Mouse (Mus musculus): Measurements from ENCODE around the gene Klk1b8.
"Not testable (repeated sequence)": the region's sequence is repeated elsewhere in the genome, so short reads cannot be mapped to it uniquely, and the experiment has no call there.

Klk1b8 gene

DNA sequence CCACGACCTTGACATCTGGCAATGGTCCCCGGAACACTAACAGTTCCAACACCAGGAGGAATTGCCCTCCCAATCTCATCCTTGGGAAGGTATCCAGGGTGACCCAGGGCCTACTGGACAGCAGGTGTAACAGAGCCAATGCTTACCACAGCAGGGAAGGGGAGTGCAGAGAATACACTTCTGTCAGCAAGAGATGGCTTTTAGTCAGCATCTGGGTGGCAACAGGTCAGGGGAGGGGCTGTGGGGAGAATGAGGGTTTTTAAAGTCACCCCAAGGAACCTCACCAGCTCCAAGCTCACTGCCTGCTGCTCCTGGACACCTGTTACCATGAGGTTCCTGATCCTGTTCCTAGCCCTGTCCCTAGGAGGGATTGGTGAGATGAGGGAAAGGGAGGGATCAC, at the start of gene Klk1b8:
Klk1b8 (plus strand) TSS at position 301 of the 400 bp plus-strand sequence.
- DNase-seq (ENCODE audit: low spot score in 2 of 2) = no peak

DNA sequence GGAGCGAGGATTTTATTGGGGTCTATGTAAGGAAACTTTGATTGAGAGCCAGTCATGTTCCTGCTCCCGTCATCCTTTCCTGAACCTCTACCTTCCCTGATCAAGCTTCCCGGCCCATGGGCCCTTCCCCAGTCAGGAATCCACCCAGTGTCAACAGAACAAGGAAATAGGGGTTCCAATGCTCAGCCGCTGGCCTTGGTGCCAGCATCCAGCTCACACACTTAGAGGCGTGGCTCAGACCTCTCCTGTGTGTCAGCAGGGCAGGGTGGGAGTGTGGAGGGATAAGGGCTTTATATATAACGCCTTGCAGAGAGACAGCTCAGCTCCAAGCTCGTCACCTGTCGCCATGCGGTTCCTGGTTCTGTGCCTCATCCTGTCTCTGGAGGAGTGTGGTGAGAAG, 35.6 kb upstream of the Klk1b8 start:
- no peak for DNase-seq (ENCODE audit: low spot score in 2 of 2)

DNA sequence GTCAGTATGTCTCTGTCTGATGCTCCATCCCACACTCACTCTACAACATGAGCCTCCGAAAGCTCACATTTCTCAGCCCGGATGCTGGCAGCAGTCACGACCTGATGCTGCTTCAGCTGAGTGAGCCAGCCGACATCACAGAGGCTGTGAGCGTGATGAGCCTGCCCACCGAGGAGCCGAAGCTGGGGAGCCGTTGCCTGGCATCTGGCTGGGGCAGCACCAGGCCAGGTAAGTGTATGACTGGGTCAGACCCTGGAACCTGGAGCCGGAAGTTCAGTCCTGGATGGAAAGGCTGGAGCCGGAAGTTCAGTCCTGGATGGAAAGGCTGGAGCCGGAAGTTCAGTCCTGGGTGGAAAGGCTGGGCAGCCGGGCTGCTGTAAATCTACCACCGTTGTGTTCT, 32.0 kb upstream of the Klk1b8 start:
- no peak for DNase-seq (ENCODE audit: low spot score in 2 of 2)

DNA sequence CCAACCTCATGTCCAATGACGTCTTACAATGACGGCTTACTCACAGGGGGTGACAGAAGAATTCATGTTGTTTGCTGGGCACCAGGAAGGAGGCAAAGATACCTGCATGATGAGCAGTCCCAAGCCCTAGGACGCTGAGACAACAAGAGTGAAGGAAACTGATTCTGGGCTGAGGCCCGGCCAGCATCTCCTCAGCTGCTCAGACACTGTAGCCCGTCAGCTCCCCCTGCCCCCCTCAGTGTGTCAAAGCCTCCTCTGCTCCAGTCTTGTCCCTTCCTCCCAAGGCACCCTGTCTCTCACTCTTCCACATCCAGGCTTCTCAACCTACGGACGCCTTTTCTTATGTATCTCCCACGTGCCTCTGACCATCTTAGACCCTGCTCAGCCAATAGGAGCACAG, 31.6 kb upstream of the Klk1b8 start:
- no peak for DNase-seq (ENCODE audit: low spot score in 2 of 2)

DNA sequence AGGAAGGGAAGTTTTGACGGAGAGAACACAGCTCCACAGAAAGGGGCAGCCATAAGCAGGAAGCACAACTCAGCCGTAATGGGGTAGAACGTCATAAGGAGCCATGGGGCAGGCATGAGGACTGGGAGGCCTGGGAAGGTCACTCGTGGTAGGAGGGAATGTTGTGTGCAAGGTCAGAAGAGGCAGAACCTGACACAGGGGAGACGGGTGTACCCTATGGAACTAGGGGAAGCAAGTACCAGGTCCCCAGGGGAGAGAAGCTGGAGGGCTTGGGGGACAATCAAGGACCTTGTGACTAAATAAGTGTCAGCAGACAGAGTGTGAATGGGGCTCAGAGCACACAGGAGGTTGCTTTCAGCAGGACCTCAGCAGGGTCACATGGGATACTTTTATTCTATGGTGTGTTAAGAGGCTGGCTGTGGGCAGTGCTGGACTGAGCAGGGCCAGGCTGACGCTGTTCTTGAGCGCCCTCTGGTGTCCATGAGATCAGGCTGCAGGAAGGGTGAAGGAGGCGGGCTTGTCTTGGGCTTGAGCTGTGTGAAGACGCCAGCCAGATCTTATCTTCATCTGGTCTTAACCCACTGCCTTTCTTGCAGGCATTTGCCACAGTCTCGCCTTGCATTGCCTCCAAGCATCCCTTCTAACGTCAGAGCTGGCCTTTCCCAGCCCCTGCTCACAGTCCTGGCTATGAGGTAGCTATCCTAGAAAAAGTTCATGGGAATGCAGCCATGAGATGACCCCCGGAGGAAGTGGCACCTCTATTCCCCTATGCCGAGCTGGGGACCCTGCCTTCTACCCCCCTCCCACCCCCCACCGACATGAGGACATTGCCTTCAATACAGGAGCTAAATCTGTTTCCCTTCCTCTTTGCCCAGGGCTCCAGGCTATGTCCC, 30.7 kb upstream of the Klk1b8 start:
- peak; percentile 39 to 42 for DNase-seq (ENCODE audit: low spot score in 2 of 2)

DNA sequence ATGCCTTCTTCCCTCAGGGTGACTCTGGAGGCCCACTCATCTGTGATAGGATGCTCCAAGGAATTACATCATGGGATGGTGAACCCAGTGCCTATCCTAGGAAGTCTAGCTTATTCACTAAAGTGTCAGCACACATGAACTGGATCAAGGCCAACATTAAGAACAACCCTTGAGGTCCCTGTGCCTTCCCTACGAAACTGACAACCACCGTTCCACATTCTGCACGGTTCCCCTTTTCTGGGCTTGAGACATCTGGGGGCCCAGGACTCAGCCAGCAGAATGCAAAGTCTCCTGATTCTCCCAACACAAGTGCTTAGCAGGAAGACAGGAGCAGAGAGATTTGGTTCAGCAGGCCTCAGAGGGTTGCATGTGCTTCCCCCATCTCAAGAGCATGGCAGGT, 29.9 kb upstream of the Klk1b8 start:
- DNase-seq (ENCODE audit: low spot score in 2 of 2) = no peak

DNA sequence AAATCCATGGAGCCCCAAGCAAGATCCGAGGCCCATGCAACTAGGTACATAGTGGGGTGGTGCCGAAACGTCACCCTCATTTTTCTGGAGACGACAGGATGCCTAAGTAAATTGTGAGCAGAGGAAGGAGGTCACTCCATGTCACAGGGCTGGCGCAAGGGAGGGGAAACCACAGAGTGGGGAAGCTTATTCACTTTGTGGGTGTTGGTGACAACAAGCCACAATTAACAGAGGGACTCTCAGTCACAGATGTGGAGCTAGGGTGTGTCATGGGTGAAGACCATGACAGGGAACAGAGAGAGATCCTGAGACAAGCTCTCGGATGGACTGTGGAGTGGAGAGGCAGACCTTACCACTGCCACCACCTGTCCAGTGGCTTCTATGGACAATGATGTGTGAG, 29.4 kb upstream of the Klk1b8 start:
- DNase-seq (ENCODE audit: low spot score in 2 of 2) = no peak

DNA sequence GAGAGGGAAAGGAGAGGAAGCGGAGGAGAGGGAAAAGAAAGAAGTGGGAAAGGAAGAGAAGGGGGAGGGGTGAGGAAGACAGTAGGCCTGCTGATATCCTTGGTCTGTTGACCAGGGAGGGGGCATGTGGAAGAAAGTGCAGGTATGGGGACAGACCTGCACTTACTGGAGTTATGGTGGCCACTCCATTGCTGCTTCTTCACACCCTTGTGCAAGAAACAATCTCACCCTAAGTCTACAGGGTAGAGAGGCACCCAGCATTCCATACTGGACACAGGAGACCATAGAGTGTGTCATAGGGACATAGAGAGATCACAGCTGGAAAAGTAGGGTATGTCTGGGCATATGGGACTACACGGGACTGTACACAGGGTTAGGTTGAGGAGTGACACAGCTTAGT, 28.5 kb upstream of the Klk1b8 start:
- DNase-seq (ENCODE audit: low spot score in 2 of 2) = no peak

DNA sequence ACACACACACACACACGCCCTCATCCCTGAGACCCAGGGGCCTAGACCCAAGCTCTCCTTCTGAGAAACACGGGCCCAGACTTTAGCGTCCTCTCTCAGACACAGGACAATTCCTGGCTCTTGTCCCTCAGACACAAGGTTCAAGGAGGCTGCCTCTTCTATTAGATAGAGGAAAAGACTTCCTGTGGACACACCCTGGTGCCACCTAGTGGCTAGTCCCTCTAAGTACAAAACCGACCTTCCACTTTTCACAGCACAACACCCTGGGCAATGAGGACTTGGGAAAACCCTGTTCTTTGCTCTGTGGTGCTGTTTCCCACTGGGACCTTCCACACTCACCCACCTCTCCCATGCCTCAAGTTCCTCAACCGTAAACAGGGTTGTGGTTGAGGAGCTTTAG, 24.5 kb upstream of the Klk1b8 start:
- DNase-seq (ENCODE audit: low spot score in 2 of 2) = no peak

DNA sequence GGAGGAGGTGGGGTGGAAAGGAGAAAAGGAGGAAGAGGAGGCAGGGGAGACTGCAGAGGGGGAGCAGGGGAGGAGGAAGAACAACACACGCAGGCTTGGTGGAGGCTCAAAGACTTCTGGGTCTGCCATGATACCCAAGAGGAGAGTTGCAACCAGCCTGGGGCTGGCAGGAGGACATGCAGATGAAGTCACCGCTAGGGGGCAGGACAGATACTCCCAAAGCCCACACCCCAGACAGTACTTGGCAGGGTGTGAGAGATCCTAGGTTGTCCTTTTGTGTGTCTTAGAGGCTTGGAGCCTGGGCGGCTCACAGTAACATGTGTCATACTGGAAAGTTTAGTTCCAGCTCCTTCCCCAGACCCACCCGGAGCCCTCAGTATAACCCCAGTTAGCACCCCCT, 21.9 kb upstream of the Klk1b8 start:
- no peak for DNase-seq (ENCODE audit: low spot score in 2 of 2)

DNA sequence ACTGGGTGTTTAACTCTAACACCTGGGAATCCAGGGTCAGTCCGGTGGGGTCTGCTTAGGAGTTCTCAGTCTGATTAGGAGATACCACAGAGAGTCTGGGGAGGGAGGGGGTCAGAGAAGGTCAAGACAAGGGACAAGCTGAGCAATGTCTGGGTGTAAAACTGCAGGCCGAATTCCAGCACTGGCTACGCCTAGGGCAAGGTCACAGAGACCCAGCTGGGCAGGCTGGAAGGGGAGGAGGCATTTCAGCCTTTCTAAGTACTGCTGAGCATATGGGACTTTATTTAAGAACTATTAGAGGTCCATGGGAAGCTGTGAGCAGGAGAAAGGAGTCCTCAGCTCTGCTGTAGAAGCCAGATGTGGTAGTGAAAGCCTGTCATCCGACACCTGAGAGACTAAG, 18.1 kb upstream of the Klk1b8 start:
- no peak for DNase-seq (ENCODE audit: low spot score in 2 of 2)

DNA sequence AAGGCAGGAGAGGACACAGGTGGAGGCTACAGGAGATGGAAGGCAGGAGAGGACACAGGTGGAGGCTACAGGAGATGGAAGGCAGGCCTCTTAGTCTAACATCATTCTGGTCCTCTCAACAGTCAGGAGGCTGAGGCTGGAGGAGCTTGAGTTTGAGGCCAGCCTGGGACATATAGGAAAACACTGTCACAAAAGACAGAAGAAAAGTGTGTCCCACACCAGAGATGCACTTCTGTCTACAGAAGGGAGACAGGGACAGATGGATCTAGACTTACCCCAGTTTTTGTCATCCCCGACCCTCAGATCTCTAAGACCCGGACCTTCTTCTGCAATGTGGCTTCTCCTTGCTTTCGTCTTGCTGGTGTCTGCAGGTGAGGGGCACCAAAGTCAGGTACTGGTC, 17.0 kb upstream of the Klk1b8 start, which contains the start of gene Klk15:
Klk15 (plus strand) TSS at position 301 of the 400 bp plus-strand sequence.
- no peak for DNase-seq (ENCODE audit: low spot score in 2 of 2)

DNA sequence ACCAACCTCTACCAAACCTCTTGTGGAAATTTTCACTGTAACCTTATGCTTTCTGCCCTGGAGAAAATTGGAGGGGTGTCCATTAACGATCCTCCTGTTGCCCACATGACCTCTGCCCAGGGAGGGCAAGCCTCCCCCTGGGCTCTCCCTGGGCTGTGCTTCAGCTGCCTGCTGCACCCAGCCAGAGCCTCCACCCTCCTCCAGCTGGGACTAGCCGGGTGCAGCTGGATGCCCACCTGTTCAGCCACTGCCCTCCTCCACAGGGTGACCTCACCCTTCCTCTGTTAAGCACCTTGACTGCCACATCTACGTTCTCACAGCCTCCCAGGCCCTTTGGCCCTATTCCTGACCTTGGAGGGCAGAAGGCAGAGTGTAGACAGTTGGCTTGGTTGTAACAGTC, 15.7 kb upstream of the Klk1b8 start:
- DNase-seq (ENCODE audit: low spot score in 2 of 2) = no peak

DNA sequence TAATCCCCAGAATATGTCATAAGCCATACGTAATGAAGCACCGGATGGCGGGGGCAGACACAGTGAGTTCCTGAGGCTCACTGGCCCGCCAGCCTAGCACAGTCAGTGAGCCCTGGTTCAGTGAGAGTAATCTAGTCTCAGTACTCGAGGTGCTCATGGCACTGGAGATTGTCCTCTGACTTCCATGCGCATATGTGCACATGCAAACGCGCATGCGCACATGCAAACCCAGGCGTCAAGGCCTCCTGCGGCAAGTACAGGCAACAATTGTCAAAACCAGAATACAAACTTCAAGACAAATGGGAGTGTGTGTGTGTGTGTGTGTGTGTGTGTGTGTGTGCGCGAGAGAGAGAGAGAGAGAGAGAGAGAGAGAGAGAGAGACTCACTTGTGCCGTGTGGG, 13.9 kb upstream of the Klk1b8 start:
- no peak for DNase-seq (ENCODE audit: low spot score in 2 of 2)

DNA sequence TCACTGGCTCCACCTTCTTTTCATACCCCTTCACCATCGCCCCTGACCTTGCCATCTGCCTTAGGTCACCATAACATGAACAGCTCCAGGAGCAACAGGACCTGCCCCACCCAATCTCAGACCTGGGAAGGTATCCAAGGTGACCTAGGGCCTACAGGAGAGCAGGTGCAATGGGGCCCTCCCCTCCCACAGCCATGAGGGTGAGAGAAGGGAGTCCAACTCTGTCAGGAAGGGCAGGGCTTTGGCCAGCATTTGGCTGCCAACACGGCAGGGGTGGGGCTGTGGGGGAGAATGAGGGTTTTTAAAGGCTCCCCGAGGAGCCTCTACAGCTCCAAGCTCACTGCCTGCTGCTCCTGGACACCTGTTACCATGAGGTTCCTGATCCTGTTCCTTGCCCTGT, 8.2 kb upstream of the Klk1b8 start:
- DNase-seq (ENCODE audit: low spot score in 2 of 2) = not testable (repeated sequence)

DNA sequence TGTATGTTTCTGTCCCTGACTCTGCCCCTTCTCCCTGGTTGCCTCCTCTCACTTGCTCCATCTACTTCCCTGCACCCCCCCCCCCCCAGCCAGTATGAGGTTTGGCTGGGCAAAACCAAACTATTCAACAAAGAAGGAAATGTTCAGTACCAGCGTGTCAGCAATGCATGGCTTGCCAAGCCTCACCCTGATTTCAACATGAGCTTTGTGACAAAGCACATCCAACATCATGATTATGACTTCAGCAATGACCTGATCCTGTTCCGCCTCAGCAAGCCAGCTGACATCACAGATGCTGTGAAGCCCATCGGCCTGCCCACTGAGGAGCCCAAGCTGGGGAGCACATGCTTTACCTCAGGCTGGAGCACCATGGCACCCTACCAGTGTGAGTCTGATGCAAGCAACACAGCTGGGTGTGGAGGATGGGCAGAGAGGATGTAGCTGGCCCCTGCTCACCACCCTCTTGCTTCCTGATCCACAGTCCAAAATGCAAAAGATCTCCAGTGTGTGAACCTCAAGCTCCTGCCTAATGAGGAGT, 5.7 kb upstream of the Klk1b8 start:
- no peak for DNase-seq (ENCODE audit: low spot score in 2 of 2)

DNA sequence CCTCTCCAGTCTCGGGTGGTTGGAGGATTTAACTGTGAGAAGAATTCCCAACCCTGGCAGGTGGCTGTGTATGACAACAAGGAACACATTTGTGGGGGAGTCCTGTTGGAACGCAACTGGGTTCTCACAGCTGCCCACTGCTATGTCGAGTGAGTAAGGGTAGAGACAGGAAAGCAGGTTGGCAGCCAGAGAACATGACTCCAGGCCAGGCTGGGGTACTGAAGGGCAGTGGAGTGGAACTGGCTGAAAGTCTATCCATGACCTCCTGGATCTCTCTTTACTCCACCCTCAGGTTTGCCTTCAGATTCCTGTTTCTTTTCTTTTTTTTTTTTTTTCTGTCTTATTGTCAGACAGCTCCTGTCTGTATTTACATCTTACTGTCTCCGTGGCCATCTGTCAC, 2.2 kb downstream of the Klk1b8 start:
- no peak for DNase-seq (ENCODE audit: low spot score in 2 of 2)

DNA sequence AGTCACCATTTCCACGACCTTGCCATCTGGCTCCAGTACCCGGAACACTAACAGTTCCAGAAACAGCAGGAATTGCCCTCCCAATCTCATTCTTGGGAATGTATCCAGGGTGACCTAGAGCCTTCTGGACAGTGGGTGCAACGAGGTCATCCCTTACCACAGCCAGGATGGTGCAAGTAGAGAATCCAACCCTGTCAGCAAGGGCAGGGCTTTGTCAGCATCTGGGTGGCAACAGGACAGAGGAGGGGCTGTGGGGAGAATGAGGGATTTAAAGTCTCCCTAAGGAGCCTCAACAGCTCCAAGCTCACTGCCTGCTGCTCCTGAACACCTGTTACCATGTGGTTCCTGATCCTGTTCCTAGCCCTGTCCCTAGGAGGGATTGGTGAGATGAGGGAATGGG, 16.0 kb downstream of the Klk1b8 start, which contains the start of gene Klk1b1:
Klk1b1 (plus strand) TSS at position 301 of the 400 bp plus-strand sequence.
- DNase-seq (ENCODE audit: low spot score in 2 of 2) = no peak

DNA sequence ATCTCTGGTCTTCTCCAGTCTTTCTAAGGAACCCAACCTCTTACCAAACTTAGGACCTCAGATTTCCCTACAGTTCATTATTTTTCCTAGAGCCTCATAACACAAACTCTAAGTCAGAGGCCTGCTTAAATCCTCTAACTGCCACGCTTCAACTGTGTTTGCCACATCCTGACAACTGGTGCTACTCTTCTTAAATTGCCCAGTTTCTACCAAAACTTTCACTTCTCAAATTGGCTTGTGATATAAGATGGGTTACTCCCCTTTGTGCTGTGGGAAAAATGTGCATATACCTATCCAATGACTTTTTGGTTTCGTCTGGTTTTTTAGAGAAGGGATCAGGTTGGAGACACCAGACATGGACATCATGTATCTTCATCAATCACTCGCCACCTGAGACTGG, 16.6 kb downstream of the Klk1b8 start:
- no peak for DNase-seq (ENCODE audit: low spot score in 2 of 2)

DNA sequence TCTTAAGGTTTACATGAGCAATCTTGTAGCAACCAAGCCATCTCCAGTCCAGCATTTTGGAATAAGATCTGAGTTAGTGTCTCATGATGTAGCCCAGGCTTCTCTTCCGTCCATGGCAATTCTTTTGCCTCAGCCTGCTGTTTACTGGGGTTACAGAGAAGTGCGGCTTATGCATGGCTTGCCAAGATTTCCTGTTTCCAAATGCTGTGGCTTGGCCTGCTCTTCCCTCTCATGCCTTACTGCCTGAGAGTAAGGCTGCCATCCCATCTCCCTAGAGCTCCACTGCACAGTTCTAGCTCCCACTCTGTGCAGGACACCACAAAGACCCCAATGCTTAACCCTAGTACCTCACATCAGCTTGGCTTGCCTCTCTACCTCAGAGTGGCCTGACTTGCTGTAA, 17.1 kb downstream of the Klk1b8 start:
- DNase-seq (ENCODE audit: low spot score in 2 of 2) = no peak

DNA sequence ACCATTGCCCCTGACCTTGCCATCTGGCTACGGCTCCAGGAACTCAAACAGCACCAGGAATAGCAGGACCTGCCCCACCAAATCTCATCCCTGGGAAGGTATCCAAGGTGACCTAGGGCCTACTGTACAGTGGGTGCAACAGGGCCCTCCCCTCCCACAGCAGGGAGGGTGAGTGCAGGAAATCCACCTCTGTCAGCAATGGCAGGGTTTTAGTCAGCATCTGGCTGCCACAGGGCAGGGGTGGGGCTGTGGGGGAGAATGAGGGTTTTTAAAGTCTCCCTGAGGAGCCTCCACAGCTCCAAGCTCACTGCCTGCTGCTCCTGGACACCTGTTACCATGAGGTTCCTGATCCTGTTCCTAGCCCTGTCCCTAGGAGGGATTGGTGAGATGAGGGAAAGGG, 25.3 kb downstream of the Klk1b8 start, which contains the start of gene Klk1b9:
Klk1b9 (plus strand) TSS at position 301 of the 400 bp plus-strand sequence.
- DNase-seq (ENCODE audit: low spot score in 2 of 2) = not testable (repeated sequence)

DNA sequence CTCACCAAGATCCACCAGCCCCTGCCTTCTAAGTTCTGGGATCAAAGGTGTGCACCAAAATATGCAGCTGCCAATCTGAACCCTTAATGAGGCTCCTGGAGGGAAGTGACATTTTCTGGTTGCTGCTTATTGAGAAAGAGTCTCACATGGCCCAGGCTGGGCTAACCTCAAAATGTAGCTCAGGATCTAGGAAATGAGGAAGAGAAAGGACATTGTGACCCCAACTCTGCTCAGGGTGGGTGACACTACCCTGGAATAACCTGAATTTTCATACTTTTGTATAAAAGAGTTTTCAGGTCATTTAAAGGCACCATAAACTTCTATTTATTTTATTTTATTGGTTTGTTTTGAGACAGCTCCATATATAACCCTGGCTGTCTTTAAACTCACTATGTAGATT, 35.2 kb downstream of the Klk1b8 start:
- no peak for DNase-seq (ENCODE audit: low spot score in 2 of 2)

DNA sequence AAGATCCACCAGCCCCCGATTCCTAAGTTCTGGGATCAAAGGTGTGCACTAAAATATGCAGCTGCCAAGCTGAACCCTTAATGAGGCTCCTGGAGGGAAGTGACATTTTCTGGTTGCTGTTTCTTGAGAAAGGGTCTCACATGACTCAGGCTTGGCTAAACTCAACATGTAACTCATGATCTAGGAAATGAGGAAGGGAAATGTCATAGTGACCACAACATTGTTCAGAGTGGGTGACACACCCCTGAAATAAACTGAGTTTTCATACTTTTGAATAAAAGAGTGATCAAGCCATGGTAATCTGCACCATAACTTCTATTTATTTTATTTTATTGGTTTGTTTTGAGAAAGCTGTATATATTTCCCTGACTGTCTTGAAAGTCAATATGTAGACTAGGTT, 44.4 kb downstream of the Klk1b8 start:
- not testable (repeated sequence) for DNase-seq (ENCODE audit: low spot score in 2 of 2)

Measured in urinary bladder, adult 18-20 months (tissue).